Mouse (Mus musculus) neural tube, embryonic 10.5 days (tissue): ENCODE results near the gene Cbarp.

Source experiments
- DNase-seq: peaks from one replicate; pipeline ENCODE4 v3.0.0-alpha.2; 2017; ENCODE audit warnings: low spot score; ENCODE audit errors: extremely low spot score

Gene Cbarp

GRCm38 (mm10) chr10:80157141-80157929 lies 16.7 kb upstream of the Cbarp start:
- DNase-seq: no peak

- no peak for DNase-seq
Measured at GRCm38 (mm10) chr10:80156752-80157053, 16.1 kb upstream of the Cbarp start.

GRCm38 (mm10) chr10:80156002-80156751 lies 15.5 kb upstream of the Cbarp start:
- DNase-seq: no peak

GRCm38 (mm10) chr10:80155277-80155676 lies 14.6 kb upstream of the Cbarp start:
- DNase-seq: no peak

- no peak for DNase-seq
Measured at GRCm38 (mm10) chr10:80154384-80154783, 13.7 kb upstream of the Cbarp start.

- DNase-seq: no peak
Measured at GRCm38 (mm10) chr10:80153713-80154112, 13.1 kb upstream of the Cbarp start.

GRCm38 (mm10) chr10:80152873-80153260 lies 12.2 kb upstream of the Cbarp start:
- DNase-seq: no peak

GRCm38 (mm10) chr10:80152071-80152872 lies 11.6 kb upstream of the Cbarp start:
- DNase-seq: no peak

GRCm38 (mm10) chr10:80151211-80152034 lies 10.8 kb upstream of the Cbarp start:
- peak; percentile 66 for DNase-seq

- peak; percentile 93 for DNase-seq
Measured at GRCm38 (mm10) chr10:80150226-80151210, 9.9 kb upstream of the Cbarp start.

GRCm38 (mm10) chr10:80149291-80150225 lies 8.9 kb upstream of the Cbarp start:
- DNase-seq: peak; percentile 98

GRCm38 (mm10) chr10:80148610-80149290 lies 8.1 kb upstream of the Cbarp start:
- DNase-seq: no peak

- peak; percentile 93 for DNase-seq
Measured at GRCm38 (mm10) chr10:80147719-80148601, 7.3 kb upstream of the Cbarp start, which contains the start of gene Midn. Gene Midn, plus strand, starts transcription at chr10:80148272.

GRCm38 (mm10) chr10:80147146-80147718 lies 6.6 kb upstream of the Cbarp start:
- DNase-seq: no peak

- DNase-seq: no peak
Measured at GRCm38 (mm10) chr10:80146568-80147011, 6.0 kb upstream of the Cbarp start.

GRCm38 (mm10) chr10:80145896-80146295 lies 5.3 kb upstream of the Cbarp start:
- DNase-seq: no peak
